Mouse (Mus musculus): Measurements from ENCODE around the gene Drc7. TPM values are rescaled to one million over a fixed set of nuclear protein-coding genes. Genes with fewer than 3 reads are reported as not detected.

The Drc7 gene
- not detected for total RNA-seq (2023)

GRCm38 (mm10) chr8:95054927-95055510, at the start of gene Drc7:
TSS of gene Drc7 (plus strand) at chr8:95055103.

GRCm38 (mm10) chr8:95017451-95017850, 37.5 kb upstream of the Drc7 start, which contains the start of gene Adgrg3:
TSS of gene Adgrg3 (plus strand) at chr8:95017692.

GRCm38 (mm10) chr8:95080381-95081341, 25.8 kb downstream of the Drc7 start, which contains the start of gene Katnb1:
TSS of gene Katnb1 (plus strand) at chr8:95081186.

Other genes with a start within 250 kb of the Drc7 start
- not detected for gene Ccl17, start 244.7 kb upstream of the Drc7 start, total RNA-seq (2023)
- gene Coq9, start 216.8 kb upstream of the Drc7 start, total RNA-seq (2023): 33.6 TPM
- gene Ciapin1, start 216.7 kb upstream of the Drc7 start, total RNA-seq (2023): 57.2 TPM
- gene Polr2c, start 197.7 kb upstream of the Drc7 start, total RNA-seq (2023): 61.2 TPM
- 1.7 TPM for gene Dok4, start 178.8 kb upstream of the Drc7 start, total RNA-seq (2023)
- 3.1 TPM for gene Ccdc102a, start 137.0 kb upstream of the Drc7 start, total RNA-seq (2023)
- gene Adgrg5, start 131.4 kb upstream of the Drc7 start, total RNA-seq (2023): 2.7 TPM
- 2.0 TPM for gene Adgrg1, start 80.4 kb upstream of the Drc7 start, total RNA-seq (2023)
- 8.7 TPM for gene Adgrg3, start 37.4 kb upstream of the Drc7 start, total RNA-seq (2023)
- gene Katnb1, start 26.1 kb downstream of the Drc7 start, total RNA-seq (2023): 11.9 TPM
- gene Kifc3, start 147.7 kb downstream of the Drc7 start, total RNA-seq (2023): 4.4 TPM

All from CD4-positive naive resting alpha-beta T cell, adult 57 days (primary cell).